Mouse (Mus musculus): ENCODE measurements around the gene Csde1.

The Csde1 gene

GRCm38 (mm10) chr3:103058207-103059157 is 38.3 kb downstream of the Csde1 start, which contains the start of gene Nras:
Nras (plus strand) TSS chr3:103058285.
- DNase-seq (ENCODE audit: low spot score) = peak; percentile 94

GRCm38 (mm10) chr3:103066927-103067326 is 46.7 kb downstream of the Csde1 start:
- no peak for DNase-seq (ENCODE audit: low spot score)

DNA sequence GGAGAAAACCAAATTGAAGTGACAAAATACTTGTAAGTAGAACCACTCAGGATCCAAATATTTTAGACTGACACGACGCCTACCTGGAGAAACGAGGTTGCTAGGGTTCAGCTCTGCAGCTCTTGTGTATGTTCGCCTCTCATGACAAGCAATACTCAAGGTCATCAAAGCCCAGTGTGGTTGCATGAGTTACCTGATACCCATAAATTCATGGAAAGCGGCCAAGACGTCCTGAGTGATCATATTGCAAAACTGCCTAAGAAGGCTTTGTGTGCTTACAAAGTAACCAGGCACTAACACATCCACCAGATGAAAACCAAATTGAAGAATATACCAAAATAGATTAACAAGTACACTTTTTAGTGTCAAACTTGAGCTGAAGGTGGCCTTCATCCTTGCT is 48.7 kb downstream of the Csde1 start:
- no peak for DNase-seq (ENCODE audit: low spot score)

DNA sequence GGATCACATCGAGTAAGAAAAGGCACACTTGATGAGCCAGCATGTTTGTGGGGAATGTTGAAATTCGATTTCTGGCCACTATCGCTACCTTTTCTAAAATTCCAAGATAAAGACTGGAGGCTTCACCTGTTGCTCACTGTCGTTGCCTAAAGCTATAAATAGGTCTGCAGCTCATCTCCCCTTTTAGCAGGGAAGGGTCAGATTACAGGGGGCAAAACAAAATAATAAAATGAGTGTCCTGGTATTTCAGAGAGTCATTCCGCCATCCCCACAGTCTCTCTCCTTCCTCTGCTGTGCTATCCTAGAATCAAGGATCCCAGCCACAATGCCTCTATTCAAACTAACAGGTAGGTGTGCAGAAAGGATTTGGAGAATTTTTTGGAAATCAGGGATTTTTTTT is 53.5 kb downstream of the Csde1 start, which contains the start of gene Ampd1:
Ampd1 (plus strand) TSS at position 244 of the 400 bp plus-strand sequence.
- no peak for DNase-seq (ENCODE audit: low spot score)

GRCm38 (mm10) chr3:103075871-103076270 is 55.6 kb downstream of the Csde1 start:
- no peak for DNase-seq (ENCODE audit: low spot score)

DNA sequence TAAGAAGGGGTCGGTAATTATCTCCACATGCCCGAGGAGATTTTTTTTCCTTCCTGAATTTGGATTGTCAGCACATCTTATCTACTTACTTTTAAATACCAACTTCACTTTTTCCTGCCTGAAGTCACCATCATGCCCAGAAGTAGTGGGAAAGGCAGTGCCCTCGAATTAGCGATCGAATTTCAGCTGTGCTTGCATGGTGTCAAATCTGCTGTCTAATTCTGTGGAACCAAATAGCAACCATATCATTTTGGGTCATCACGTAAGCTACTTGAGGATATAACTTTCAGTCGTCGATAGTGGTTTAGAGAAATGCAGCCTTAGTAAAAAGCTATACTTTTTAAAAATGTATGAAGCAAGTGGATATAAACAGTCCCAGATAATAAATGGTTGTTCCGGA is 56.2 kb downstream of the Csde1 start:
- DNase-seq (ENCODE audit: low spot score) = no peak

DNA sequence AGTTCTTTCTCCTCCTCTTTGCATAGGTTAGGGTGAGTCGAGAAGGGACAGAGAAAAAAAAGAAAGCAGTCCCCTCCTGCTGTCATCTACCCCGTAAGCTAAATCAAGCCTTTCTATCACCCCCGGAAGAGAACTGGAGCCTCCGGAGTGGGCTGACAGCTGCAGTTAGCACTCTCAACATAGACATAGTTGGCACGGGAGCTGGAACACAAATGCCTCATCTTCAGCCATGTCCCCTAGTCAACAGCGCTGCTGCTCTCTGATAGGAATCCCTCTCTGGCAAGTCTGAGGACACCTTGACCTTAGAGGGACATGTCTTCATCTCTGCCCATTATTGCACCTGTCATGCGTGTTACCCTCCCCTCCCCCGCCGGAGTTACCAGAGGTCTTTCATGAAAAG is 59.1 kb downstream of the Csde1 start:
- no peak for DNase-seq (ENCODE audit: low spot score)

DNA sequence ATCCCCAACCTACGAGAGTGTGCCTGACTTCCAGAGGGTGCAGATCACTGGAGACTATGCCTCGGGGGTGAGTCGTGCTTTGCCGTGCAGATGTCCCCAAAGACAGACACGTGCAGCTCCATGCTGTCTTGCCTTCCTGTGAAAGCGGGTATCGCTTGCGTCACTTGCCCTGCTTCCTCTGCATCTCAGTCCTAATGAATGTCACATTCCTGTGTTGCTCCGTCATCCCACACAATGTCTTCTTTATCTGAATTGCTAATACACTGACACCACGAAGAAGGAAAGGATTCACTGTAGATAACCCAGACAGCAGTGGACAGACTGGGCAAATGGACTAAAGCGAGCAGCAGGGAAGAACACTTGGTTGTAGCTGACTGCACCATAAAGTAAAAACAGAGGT is 60.8 kb downstream of the Csde1 start:
- DNase-seq (ENCODE audit: low spot score) = no peak

- DNase-seq (ENCODE audit: low spot score) = no peak
Measured at GRCm38 (mm10) chr3:103081861-103082453, 61.7 kb downstream of the Csde1 start.

- DNase-seq (ENCODE audit: low spot score) = no peak
Measured at GRCm38 (mm10) chr3:103082761-103083160, 62.5 kb downstream of the Csde1 start.

GRCm38 (mm10) chr3:103085986-103086385 is 65.8 kb downstream of the Csde1 start:
- DNase-seq (ENCODE audit: low spot score) = no peak

GRCm38 (mm10) chr3:103091753-103092152 is 71.5 kb downstream of the Csde1 start:
- no peak for DNase-seq (ENCODE audit: low spot score)

DNA sequence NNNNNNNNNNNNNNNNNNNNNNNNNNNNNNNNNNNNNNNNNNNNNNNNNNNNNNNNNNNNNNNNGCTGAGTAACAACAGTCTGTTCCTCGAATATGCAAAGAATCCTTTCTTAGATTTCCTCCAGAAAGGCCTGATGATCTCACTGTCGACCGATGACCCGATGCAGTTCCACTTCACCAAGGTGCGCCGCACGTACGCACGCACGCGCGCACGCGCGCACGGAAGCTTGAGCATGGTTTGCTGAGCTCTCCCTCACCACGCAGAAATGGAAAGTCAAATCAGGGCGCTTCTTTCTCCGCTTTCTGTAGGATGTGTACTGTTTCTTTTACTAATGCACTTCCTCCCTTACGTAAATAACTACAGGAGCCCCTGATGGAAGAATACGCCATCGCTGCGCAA is 78.4 kb downstream of the Csde1 start:
- no peak for DNase-seq (ENCODE audit: low spot score)

DNA sequence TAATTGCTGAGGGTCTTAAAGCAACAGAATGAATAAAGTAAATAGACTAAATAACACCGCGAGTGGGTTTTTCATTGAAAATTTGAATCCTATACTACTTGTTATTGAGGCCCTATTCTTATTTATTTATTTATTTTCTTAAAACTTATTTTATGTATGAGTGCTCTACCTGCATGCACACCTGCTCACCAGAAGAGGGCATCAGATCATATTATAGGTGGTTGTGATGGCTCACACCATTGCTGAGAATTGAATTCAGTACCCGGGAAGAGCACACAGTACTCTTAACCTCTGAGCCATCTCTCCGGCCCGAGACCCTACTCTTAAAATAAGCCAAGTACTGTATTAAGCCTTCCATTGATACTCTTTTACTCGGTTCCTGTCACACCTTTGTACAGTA is 79.4 kb downstream of the Csde1 start:
- DNase-seq (ENCODE audit: low spot score) = no peak

- no peak for DNase-seq (ENCODE audit: low spot score)
Measured at GRCm38 (mm10) chr3:103100735-103101134, 80.5 kb downstream of the Csde1 start.

DNA sequence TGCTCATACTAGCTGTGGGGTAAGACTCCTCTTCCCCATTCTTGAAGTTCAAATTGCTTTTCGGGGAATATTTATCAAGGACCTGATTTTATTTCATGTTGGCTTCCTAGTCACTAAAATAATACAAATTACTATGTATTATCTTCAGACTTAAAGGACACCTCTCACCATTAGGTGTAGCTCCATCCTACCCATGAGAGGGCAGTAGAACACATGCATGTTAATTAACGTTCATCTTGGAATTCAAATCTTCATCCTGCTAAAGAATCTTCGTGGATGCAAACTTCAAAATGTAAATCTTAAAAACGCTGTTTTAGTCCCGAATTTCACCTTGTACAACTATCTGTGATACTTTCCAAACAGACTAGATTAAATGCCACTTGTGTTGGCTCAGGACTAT is 81.0 kb downstream of the Csde1 start:
- no peak for DNase-seq (ENCODE audit: low spot score)

GRCm38 (mm10) chr3:103101909-103102308 is 81.7 kb downstream of the Csde1 start:
- no peak for DNase-seq (ENCODE audit: low spot score)

- peak; percentile 98 for DNase-seq (ENCODE audit: low spot score)
Measured at GRCm38 (mm10) chr3:103102454-103103390, 82.5 kb downstream of the Csde1 start, which contains the start of gene Dennd2c. Dennd2c (plus strand) TSS chr3:103102604.
